Mouse (Mus musculus): ENCODE measurements around the gene Cep170.

GRCm38 (mm10) chr1:176826186-176826585 is 12.3 kb upstream of the Cep170 start:
- TF ChIP-seq CTCF (IDR thresholded peaks at IDR 0.05; ENCODE audit: low read depth) (no peak), EP300 (IDR thresholded peaks at IDR 0.05; ENCODE audit: low read depth) (no peak)

Measured in heart, postnatal 0 days (tissue).